Mouse (Mus musculus) neutrophil, adult 65 days (primary cell): ENCODE data around the gene Herpud1. TPM values are rescaled to one million over a fixed set of nuclear protein-coding genes. Genes with fewer than 3 reads are reported as not detected.

Source experiments
- total RNA-seq: library from RNA; stranded (reverse); gene quantifications from 2 replicates; pipeline ENCODE4 v1.2.4, GENCODE M21; 2023

The Herpud1 gene
- total RNA-seq: 200 and 227 TPM in 2 replicates

GRCm38 (mm10) chr8:94386214-94387026 lies at the start of gene Herpud1:
Gene Herpud1, plus strand, starts transcription at chr8:94386438.

DNA sequence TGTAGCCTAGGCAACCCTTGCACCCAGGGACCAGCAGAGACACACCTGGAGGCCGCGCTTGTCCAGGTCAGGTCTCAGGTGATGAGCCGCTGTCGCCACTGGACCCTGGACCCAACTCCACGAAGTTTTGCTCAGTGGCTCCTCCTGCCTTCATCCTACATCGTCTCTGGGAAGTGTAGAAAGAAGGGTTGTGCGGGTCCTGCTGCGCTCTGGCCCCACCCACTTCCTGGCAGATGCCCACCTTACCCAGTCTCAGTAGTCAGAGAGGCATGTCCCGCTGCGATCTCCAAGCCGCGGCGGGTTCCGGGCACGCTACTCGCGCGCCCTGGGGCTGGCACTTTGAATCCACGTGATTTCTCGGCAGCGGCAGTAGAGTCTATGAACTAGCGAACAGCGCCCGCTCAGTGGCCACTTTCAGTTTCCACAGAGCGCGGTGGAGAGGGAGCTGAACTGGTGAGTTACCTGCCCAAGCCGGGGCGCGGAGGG lies 47.8 kb downstream of the Herpud1 start, which contains the start of gene Nlrc5:
Gene Nlrc5, plus strand, starts transcription at position 376 of the 486 bp plus-strand sequence.

Other genes starting within 250 kb of the Herpud1 start
- not detected in 2 replicates for gene Mt4, start 249.2 kb upstream of the Herpud1 start, total RNA-seq
- gene Mt3, start 233.8 kb upstream of the Herpud1 start, total RNA-seq: not detected in 2 replicates
- 2.6 and 3.3 TPM in 2 replicates for gene Mt2, start 213.8 kb upstream of the Herpud1 start, total RNA-seq
- 38.1 and 47.4 TPM in 2 replicates for gene Mt1, start 207.4 kb upstream of the Herpud1 start, total RNA-seq
- 13.7 and 17.6 TPM in 2 replicates for gene Nup93, start 171.9 kb upstream of the Herpud1 start, total RNA-seq
- gene Slc12a3, start 57.2 kb upstream of the Herpud1 start, total RNA-seq: 2.1 and 2.7 TPM in 2 replicates
- 12.1 and 18.9 TPM in 2 replicates for gene Nlrc5, start 47.9 kb downstream of the Herpud1 start, total RNA-seq
- 138 and 192 TPM in 2 replicates for gene Cpne2, start 146.6 kb downstream of the Herpud1 start, total RNA-seq
- gene Rspry1, start 215.5 kb downstream of the Herpud1 start, total RNA-seq: 24.1 and 26.2 TPM in 2 replicates
- gene Fam192a, start 215.6 kb downstream of the Herpud1 start, total RNA-seq: 21.8 and 24.0 TPM in 2 replicates